Mouse (Mus musculus) layer of hippocampus, adult 6 months (tissue): ENCODE results near the gene Tsc22d2. TPM values are rescaled to one million over a fixed set of nuclear protein-coding genes. Genes with fewer than 3 reads are reported as not detected.

Experiments used
- long read RNA-seq, 2 experiments: library from polyadenylated mRNA; unstranded; transcript quantifications; one replicate each; pipeline ENCODE4 v2.0.0; 2019 to 2020
- polyA plus RNA-seq: library from polyadenylated mRNA; unstranded; fragments of <200 nt; fragmentation: Nextera tagmentation; gene quantifications from 2 replicates; pipeline ENCODE4 v1.2.3, GENCODE M21; 2021

Tsc22d2 gene
- 4.0 and 4.1 TPM in 2 replicates for polyA plus RNA-seq
- long read RNA-seq, experiment 1, full-length matches to known transcripts, result 7 of 14 reads
- long read RNA-seq, experiment 1, partial matches to known transcripts, result 3 of 14 reads
- long read RNA-seq, experiment 1, other reads (novel, unspliced or antisense), result 4 of 14 reads
- long read RNA-seq, experiment 2, full-length matches to known transcripts, result 27 of 35 reads
- long read RNA-seq, experiment 2, partial matches to known transcripts, result 2 of 35 reads
- long read RNA-seq, experiment 2, other reads (novel, unspliced or antisense), result 6 of 35 reads

GRCm38 (mm10) chr3:58414234-58414938, at the start of gene Tsc22d2:
Gene Tsc22d2 (plus strand): TSS chr3:58414715.

Other genes starting within 250 kb of the Tsc22d2 start
- gene Eif2a, start 111.1 kb downstream of the Tsc22d2 start, polyA plus RNA-seq, result 44.5 and 46.2 TPM in 2 replicates
- 32.6 and 37.9 TPM in 2 replicates for gene Serp1, start 111.2 kb downstream of the Tsc22d2 start, polyA plus RNA-seq
- 32.5 and 32.7 TPM in 2 replicates for gene Selenot, start 161.9 kb downstream of the Tsc22d2 start, polyA plus RNA-seq
- 0.10 TPM in 2 replicates for gene Erich6, start 222.5 kb downstream of the Tsc22d2 start, polyA plus RNA-seq